12 mouse cellular contexts compared by ENCODE assay signal in genomic region chr12:82478256-82478655, GRCm38 (mm10).
A peak's percentile ranks its signal among the peaks of the same experiment; 100 is the strongest.
DNase-seq lines count a peak whose midpoint lies in the region; ATAC-seq lines count a peak whose summit lies in the region.
"Had no signal": no experiment of that assay in that cellular context is flagged by ENCODE, and none has a peak within 500 bp of the region (broad histone marks: within the 10 kb centered on the region; RNA-seq: fewer than 3 reads in every experiment).

No protein-coding gene starts in this region.

- H3K4me2 ChIP-seq in heart, embryonic 12.5 days, result peak overlapping the region; percentile 18
- no peak overlapping the region for H3K4me2 ChIP-seq in embryonic facial prominence, embryonic 11.5 days (ENCODE audit: low read depth, low read length)
- H3K4me2 ChIP-seq in limb, embryonic 11.5 days (ENCODE audit: low read depth, severe bottlenecking), result no peak overlapping the region
- H3K4me2 ChIP-seq: liver, embryonic 11.5 days had no signal

- 20% methylated on average over 8 of the region's 8 CpGs for WGBS in heart, embryonic 12.5 days
- WGBS in embryonic facial prominence, embryonic 11.5 days, result 7% methylated on average over 8 of the region's 8 CpGs
- WGBS in limb, embryonic 11.5 days, result 29% methylated on average over 8 of the region's 8 CpGs

- ATAC-seq in heart, embryonic 12.5 days (ENCODE audit: insufficient number of reproducible peaks, low FRiP score), result no peak
- no peak for ATAC-seq in embryonic facial prominence, embryonic 11.5 days (replicated peaks; ENCODE audit: insufficient number of reproducible peaks, low FRiP score, low TSS enrichment, low read depth)
- ATAC-seq in limb, embryonic 11.5 days (ENCODE audit: insufficient number of reproducible peaks, low FRiP score, low TSS enrichment, low read depth), result 0 out of 2 replicates have a peak, but pooled peaks have one; percentile 9

- 0 out of 2 replicates have a peak overlapping the region, but pooled peaks have one; percentile 20 for H3K9ac ChIP-seq in heart, embryonic 12.5 days
- H3K9ac ChIP-seq in embryonic facial prominence, embryonic 11.5 days (replicated peaks; ENCODE audit: low read length), result no peak overlapping the region
- H3K9ac ChIP-seq in limb, embryonic 11.5 days (ENCODE audit: low read length), result no peak overlapping the region

- peaks cover 39% of the 10 kb centered on the region for H3K4me1 ChIP-seq in heart, embryonic 12.5 days (replicated peaks)
- H3K4me1 ChIP-seq in embryonic facial prominence, embryonic 11.5 days (ENCODE audit: control insufficient read depth, insufficient read depth, low read length), result peaks cover 2% of the 10 kb centered on the region
- 0 out of 2 replicates have a peak, but pooled peaks cover 6% of the 10 kb centered on the region for H3K4me1 ChIP-seq in limb, embryonic 11.5 days (ENCODE audit: control insufficient read depth, insufficient read depth, low read length)

- peak overlapping the region; percentile 80 for H3K27ac ChIP-seq in heart, embryonic 12.5 days (ENCODE audit: poor library complexity, severe bottlenecking)
- H3K27ac ChIP-seq in embryonic facial prominence, embryonic 11.5 days (replicated peaks; ENCODE audit: low read depth, low read length), result no peak overlapping the region
- no peak overlapping the region for H3K27ac ChIP-seq in limb, embryonic 11.5 days (replicated peaks; ENCODE audit: low read depth, low read length)
- H3K27ac ChIP-seq: macrophage had no signal

- no peaks in the 10 kb centered on the region for H3K36me3 ChIP-seq in heart, embryonic 12.5 days
- no peaks in the 10 kb centered on the region for H3K36me3 ChIP-seq in embryonic facial prominence, embryonic 11.5 days (replicated peaks; ENCODE audit: control insufficient read depth, insufficient read depth, low read depth, low read length)
- H3K36me3 ChIP-seq in limb, embryonic 11.5 days (ENCODE audit: control insufficient read depth, insufficient read depth, low read length), result no peaks in the 10 kb centered on the region

- no peaks in the 10 kb centered on the region for H3K9me3 ChIP-seq in heart, embryonic 12.5 days (replicated peaks)
- H3K9me3 ChIP-seq in embryonic facial prominence, embryonic 11.5 days (replicated peaks; ENCODE audit: control insufficient read depth, low read length), result no peaks in the 10 kb centered on the region
- H3K9me3 ChIP-seq in limb, embryonic 11.5 days (ENCODE audit: control insufficient read depth, low read length), result no peaks in the 10 kb centered on the region

- intact Hi-C loops in heart, postnatal 10 days (cut with DNase I), result no loop called here

- no peaks in the 10 kb centered on the region for H3K27me3 ChIP-seq in heart, embryonic 12.5 days (replicated peaks)
- H3K27me3 ChIP-seq in embryonic facial prominence, embryonic 11.5 days (ENCODE audit: control insufficient read depth, insufficient read depth, low read length), result no peaks in the 10 kb centered on the region
- no peaks in the 10 kb centered on the region for H3K27me3 ChIP-seq in limb, embryonic 11.5 days (ENCODE audit: control insufficient read depth, insufficient read depth, low read length)

- H3K4me3 ChIP-seq in heart, embryonic 12.5 days, result no peak overlapping the region
- H3K4me3 ChIP-seq in embryonic facial prominence, embryonic 11.5 days (ENCODE audit: low read depth, low read length), result no peak overlapping the region
- no peak overlapping the region for H3K4me3 ChIP-seq in limb, embryonic 11.5 days (ENCODE audit: low read depth, low read length)

- no peak for DNase-seq in heart, postnatal 10 days
- DNase-seq in R1 (ENCODE audit: low read depth, low spot score), result peak; percentile 46
- peak; percentile 53 for DNase-seq in embryonic facial prominence, embryonic 11.5 days (ENCODE audit: low spot score)
- DNase-seq in limb, embryonic 11.5 days (ENCODE audit: low spot score), result no peak
- DNase-seq in left cerebral cortex, adult 18-20 months (ENCODE audit: low spot score in 2 of 2), result no peak
- DNase-seq in spleen, postnatal 36 days (ENCODE audit: low spot score in 2 of 2), result no peak
- DNase-seq in cerebellum, adult 8-10 months, result no peak
- DNase-seq: gastrocnemius, postnatal 10 days; thymus, postnatal 36 days had no signal

Comparison
In these comparisons a context has a peak if more than half of its experiments do, and no peak if none do; other contexts are left out.
1. DNase-seq: peak in R1 (single experiment) and embryonic facial prominence, embryonic 11.5 days (single experiment); none in heart, postnatal 10 days (0 of 2), limb, embryonic 11.5 days (single experiment), left cerebral cortex, adult 18-20 months (0 of 2), spleen, postnatal 36 days (0 of 2) and cerebellum, adult 8-10 months (single experiment).